Mouse (Mus musculus): ENCODE results near the gene Cobll1.
A peak's percentile ranks its signal among the peaks of the same experiment; 100 is the strongest.
"Not testable (repeated sequence)": the region's sequence is repeated elsewhere in the genome, so short reads cannot be mapped to it uniquely, and the experiment has no call there.

The Cobll1 gene

DNA sequence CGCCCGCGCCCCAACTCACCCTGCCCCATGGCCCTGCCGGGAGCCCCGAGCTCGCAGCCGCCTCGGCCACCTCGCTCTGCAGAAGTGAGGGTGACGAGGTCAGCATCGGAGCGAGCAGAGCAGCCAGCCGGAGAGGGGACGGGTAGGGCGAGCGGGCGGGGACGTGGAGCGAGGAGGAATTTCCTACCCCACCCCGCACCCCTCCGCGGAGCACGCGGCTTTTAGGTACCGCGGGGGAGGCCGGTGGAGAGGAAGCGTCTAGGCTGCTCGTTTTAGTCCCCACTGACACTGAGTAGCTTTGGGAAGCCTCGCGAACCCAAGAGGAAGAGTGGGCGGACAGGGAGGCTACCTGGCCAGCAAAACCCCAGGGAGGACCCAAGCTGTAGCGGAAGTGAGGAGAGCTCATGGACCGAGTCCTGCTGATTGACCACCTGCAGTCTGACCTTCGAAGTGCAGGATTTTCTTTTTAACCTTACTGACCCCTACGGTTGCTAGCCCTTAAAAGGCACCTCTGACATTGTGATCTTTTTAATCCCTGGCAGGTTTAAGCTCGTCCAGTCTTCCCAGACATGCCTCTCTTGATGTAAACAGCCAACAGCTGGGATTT lies at the start of gene Cobll1:
Gene Cobll1, minus strand, starts transcription at position 440 of the 607 bp plus-strand sequence.
- DNase-seq, result peak; percentile 71

DNA sequence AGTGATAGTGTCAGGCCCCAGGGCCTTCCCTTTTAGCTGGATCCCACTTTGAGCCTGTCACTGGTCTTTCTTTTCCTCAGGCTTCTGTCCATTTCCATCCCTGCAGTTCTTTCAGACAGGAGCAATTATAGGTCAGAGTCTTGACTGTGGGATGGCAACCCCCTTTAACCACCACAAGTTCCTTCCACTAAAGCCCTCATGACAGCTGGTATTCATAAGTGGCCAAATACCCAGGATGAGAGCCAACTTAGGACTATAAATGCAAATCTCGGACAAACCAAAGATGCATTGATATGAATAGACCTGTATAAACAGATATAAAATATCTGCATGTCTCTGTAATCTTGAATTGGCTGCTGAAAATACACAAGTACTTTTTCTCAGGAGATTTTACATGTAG lies 49.5 kb upstream of the Cobll1 start:
- no peak for DNase-seq

DNA sequence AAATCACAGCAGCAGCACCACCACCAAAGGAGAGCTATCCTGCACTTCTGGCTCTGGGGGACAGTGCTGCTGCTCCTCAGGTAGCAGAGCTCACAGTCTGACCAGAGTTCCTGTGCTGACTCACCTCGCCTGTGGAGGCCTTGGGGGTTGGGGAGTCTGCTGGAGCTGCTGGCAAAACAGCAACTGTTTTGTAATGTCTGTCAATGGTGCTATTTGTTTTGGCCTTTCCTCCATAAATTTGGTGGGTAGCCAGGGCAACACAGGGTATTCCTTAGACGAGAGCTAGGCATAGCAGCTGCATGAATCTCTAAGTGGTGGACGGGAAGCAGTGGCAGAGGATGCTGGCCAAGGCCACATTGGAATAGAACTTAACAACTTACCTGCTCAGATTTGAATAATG lies 46.2 kb upstream of the Cobll1 start:
- no peak for DNase-seq

DNA sequence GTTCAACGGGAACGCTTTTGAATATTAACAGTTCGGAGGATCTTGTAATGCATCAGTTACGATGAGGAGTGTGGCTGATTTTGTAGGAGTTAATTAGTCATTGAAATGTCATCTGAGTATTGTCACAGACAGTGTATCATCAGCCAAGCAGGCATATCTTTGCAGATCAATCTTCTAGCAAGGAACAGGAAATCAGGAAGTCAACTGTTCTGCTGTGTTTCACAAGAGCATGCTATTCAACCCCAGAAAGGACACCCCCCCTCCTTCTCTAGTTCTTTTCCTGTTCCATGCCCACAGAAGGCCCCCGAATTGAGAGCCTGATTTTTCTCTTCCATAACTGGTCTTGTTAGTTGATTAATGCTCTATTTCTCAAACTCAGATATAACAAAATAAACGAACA lies 43.8 kb upstream of the Cobll1 start:
- DNase-seq, result no peak

DNA sequence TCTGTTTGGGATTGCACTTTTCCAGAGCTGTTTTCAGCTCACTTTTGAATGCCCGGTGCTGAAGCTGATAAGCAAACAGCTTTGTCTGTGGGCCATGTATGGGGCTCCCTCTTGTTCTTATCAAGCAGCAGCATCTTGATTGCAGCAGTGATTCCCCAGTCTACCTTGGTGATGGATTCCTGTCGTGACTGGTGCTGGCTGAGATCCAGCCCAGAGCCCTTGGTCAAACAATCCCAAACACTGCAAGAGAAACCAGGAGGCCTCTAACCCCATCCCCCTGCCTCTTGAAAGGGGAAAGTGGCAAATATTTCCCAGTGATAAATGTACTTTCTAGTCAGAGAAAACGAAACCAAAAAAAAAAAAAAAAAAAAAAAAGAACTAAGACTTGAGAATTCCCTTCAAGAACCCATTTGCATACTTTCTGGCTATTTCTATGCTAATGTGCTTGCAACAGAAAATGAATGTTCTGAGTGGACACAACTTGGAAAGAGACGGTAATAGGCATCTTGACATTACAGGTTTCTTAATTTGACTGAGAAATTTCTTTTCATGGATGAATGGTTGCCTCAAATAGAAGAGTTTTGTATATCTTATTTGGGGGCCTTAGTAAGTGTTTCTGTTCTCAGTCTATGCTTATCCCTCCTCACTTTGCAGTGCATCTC lies 40.0 kb upstream of the Cobll1 start:
- no peak for DNase-seq

DNA sequence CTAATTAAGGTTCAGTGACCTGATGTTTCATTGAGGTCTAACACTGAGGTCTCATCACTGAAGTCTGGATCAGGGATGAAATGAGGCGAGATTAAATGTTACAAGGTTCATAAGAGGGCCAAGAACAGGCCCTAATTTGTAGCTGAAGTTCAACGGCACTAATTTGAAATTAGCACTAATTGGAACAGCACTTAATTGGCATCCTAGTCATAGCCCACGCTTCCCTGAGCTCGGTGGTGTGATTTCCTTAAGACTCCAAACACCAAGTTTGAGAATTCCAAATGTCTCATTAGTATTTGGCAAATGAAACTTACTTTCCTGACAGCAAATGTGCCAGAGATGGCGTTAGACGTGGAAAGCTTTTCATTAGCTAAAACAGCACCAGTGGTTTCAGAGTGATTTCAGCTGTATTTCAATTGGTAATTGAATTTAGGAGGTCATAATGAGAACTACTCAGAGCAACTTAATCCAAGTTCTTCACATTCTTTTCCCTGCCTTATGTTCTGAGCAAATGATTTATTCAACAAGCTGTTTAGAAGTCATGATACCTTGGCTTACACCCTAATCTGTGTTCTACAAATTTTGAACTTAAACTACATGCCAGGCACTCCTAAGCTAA lies 36.3 kb upstream of the Cobll1 start:
- DNase-seq, result no peak

DNA sequence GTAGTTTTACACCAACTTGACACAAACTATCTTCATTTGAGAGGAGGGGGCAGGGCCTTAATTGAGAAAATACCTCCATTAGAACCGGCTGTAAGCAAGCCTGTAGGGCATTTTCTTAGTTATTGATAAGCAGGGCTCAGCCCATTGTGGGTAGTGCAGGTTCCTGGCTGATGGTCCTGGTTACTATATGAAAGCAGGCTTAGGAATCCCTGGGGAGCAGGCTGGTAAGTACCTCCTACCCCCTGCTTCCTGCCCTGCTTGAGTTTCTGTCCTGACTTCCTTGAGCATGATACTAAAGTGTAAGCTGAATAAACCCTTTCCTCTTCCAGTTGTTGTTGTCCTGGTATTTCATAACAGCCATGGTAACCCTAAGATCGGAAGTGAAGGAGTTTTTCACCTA lies 34.7 kb upstream of the Cobll1 start:
- no peak for DNase-seq

DNA sequence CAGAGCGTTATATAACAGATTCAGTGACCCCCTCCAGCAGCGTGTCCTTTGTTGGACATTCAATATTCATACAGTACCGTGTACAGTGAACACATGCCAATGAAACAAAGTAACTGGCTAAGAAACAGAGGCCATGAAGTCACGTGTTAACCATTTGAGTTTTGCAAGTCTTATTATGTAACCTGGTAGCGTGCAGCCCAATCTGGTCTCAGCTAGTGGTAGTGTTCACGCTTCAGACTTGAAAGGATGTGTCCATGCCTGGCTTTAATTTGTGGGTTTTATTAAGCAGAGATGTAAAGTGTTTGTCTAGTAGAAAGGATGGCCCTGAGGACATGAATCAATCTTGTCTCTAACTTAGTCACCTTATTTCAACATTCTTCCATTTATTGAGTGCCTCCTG lies 29.5 kb upstream of the Cobll1 start:
- no peak for DNase-seq

DNA sequence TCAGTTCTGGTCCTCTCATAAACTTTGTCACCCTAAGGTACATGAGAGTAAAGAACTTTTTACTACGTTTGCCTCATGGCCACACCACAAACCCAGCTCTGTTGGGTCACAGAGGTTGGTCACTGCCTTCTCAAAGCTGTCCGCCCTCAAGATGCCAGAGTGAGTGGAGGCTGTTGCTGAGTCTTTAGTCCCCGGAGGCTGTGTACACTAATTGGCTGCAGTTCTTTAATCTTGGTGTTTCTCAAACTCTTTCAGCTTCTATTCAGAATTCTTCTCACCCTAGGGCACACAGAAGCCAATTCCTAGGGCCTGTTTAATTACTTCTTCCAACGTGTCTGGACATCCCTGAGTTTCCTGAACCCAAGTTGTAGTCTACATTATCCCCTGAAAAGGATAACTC lies 28.6 kb upstream of the Cobll1 start:
- DNase-seq, result no peak

DNA sequence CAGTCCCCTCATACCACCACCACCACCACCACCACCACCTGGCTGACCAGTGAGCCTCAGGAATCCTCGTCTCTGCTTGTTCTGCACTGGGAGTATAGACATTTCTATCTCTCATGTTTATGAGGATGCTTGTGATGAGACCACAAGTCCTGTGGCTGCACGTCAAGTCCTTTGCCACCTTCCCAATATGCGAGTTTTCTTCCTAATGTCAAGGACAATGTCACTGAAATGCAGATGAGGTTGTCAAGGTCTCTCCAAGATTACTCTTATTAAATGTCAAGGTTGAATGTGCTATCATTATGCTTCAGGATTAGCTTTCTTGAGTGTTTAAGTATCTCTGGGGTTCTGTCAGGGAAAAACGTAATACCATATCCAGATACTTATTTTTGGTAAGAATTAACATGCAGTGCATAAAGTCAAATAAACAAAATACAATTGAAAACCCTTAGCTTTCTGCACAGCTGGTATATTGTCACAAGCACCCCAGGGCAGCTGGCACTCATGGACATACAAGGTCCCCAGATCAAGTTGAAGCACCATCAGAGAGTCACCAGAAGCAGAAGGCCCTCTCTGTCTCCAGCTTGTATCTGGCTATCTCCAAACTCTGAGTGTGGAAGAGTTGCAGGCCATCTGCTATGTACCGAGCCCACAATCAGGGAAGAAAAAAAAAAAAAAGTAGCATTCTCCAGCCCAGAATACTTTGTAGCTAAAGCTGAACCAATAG lies 27.5 kb upstream of the Cobll1 start:
- no peak for DNase-seq

DNA sequence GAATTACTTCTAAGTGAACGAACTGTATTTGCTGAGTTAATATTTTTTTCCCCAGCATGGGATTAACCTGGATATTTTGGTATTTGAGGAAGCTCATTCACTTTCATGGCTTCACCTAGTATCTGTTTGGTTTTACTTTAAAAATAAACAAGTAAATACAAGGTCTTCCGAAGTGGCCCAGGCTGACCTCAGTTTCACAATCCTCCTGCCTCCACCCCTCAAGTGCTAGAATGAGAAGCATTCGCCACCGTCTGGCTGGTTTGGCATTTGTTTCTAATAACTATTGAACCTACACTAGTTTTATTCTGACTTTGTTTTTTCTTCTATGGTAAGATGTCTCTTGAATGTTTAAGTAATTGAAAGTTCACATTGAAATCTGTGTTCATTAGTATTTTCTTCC lies 23.0 kb upstream of the Cobll1 start:
- no peak for DNase-seq

DNA sequence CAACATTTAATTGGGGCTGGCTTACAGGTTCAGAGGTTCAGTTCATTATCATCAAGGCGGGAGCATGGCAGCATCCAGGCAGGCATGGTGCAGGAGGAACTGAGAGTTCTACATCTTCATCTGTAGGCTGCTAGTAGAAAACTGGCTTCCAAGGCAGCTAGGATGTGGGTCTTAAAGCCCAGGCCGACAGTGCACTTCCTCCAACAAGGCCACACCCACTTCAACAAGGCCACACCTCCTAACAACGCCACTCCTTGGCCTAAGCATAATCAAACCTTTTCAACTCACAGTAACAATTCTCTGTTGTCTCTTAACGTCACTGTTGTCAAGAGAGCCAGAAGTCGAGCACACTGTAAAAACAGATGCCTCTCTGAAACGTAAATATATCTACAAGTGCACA lies 21.6 kb upstream of the Cobll1 start:
- not testable (repeated sequence) for DNase-seq

DNA sequence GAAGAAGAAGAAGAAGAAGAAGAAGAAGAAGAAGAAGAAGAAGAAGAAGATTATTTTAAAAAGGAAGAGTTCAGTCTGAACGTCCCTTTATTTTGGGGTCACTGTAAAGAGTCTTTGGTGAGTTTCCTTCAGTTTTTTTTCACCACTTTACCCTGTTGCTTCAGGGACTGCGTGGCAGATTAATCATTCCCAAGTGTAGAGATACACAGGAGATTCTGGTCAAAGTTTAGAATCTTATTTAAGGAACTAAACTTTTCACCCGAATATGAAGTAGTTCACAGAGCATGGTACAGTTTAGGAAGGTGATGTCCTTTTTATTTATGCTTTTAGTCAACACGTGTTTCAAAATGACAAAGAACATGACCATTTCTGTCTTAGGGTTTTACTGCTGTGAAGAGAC lies 21.2 kb upstream of the Cobll1 start:
- DNase-seq, result no peak

DNA sequence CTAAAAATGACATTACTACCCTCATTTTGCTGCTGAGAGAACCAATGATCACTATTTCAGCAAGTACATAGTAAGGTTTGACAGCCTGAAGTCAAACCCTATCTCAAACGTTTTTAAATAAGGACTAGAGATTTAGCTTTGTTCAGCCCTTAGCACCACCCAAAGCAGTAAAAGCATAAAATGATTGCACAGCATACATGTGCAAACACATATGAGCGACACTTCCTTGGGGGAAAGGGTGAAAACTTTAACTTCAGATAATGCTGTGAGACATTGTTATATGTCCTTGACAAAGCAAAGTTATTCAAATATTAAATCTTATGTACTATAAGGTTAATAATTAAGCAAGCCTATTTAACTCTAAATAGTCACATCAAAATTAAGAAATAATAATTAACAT lies 18.2 kb upstream of the Cobll1 start:
- no peak for DNase-seq

DNA sequence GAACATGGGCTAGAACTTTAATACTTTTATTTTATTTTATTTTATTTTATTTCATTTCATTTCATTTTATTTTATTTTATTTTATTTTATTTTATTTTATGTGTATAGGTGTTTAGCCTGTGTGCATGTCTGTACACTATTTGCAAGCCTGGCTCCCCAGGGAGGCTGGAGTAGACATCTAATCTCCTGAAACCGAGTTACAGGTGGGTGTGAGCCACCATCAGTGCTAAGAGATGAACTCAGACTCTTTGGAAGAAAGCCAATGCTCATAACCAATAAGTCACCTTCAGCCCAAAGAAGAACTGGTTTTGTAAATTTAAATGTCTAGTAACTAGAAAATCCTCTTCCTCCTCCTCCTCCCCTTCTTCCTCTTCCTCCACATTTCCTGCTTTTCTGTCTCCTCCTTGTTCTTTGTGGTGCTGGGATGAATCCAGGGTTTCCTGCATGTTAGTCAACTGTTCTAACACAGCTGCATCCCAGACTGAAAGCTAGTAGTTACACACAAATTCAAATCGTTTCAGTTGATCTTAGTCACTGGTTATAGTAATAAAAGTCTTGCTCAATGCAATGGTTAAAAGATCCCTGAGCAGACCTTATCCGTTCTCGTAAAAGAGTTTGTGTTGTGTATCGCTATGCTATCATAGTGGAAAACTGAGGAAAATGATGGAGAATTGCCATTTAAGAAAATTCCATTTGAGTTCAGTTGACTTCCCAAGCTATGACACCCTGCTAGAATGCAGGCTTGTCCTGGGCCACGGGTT lies 17.5 kb upstream of the Cobll1 start:
- no peak for DNase-seq

DNA sequence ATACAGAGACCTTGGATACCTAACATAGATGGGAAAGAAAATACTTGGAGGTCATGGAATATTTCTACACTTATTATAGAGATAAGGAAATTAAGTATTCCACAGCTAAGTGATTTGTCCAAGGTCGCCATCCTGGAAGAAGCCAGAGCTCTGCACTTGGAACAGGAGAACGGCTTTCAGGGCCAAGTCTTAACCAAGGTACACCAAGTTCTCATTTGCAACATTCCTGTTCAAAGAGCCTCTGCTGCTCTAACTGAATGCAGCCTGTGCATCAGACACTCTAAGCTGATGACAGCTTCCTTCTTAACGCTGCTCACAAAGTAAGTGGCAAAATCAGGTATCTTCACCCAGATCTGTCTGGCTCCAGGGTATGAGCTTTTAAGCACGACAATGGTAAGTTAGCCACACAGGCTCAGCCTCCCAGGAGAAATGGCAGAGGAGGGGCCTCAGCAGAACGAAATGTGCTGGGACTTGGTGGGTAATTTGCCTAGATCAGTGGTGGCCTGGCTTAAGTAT lies 11.4 kb upstream of the Cobll1 start:
- no peak for DNase-seq

DNA sequence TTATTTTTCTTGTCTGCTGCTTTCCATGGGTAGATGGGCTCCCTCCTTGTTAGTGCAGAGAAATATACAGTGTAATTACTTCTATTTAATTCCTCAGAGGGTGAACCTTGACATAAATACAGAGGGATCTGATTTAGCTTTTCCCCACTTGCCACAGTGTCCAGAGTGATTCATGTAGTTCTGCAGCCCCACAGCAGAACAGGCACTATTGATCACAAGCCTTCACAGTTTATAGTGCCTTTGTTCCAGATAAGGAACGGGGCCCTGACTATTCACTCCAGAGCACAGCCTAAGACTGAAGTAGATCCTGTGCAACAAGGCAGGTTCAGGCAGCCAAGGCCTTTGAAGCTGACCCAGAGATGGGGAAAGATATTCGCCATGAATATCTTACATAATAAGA lies 10.4 kb upstream of the Cobll1 start:
- no peak for DNase-seq

DNA sequence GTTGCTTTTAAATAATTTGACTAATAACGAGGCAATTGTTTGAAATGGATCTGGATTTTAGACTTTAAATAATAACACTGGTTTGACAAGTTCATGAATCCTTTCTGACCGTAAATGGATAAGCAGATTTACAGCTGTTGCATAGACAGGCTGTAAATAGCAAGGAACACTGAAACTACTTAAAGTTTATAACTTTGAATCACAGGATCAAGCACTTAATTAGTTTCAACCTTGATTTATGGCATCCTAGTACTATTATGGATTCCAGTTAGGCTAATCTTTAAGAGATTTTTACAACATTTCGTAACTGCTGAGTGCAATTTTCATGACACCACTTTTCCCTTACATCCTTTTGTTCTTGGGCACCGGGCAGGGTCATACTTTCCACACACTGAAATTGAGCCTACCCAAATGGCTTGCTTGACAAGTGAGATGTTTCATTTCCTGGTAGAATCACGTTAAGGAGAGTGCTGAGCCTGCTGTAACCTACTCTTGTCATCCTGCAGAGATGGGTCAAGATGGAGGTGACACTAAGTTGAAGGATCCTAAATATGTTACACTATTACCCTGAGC lies 1.1 kb upstream of the Cobll1 start:
- no peak for DNase-seq

DNA sequence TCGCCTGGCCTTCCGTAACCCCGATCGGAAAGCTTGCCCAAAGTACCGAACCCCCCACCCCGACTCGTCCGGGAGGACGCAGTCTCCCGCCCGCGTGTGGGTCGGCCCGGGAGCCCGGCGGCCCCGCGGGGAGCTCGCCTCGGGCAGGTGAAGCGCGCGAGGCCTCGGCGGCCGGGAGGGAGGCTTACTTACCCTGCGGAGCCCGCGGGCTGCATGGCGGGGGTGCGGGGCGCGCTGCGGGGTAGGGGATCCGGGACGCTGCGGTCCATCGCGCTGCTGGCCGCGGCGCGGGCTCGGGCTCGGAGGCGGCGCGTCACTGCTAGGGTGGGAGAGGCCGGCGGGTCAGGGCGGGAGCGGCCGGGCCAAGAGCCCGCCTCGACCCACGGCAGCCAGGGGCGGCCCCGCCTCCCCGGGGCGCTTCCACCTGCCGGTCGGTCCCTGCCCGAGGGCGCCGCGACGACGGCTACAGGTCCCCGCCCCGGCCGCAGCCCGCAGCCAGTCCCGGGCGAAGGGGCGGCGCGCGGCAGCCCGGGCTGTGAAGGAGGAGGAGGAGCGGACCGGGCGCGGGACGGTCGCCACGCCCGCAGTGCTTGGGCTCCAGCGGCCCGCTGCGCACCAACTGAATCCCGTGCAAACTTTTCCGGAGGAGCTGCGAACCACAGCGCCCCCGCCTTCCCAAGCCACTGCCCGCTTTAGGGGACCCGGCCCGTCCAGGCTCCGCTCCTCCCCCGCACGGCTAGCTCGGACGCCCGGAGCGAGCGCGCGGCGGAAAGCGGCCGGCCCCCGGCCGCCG lies 836 bp downstream of the Cobll1 start:
- peak; percentile 81 for DNase-seq

DNA sequence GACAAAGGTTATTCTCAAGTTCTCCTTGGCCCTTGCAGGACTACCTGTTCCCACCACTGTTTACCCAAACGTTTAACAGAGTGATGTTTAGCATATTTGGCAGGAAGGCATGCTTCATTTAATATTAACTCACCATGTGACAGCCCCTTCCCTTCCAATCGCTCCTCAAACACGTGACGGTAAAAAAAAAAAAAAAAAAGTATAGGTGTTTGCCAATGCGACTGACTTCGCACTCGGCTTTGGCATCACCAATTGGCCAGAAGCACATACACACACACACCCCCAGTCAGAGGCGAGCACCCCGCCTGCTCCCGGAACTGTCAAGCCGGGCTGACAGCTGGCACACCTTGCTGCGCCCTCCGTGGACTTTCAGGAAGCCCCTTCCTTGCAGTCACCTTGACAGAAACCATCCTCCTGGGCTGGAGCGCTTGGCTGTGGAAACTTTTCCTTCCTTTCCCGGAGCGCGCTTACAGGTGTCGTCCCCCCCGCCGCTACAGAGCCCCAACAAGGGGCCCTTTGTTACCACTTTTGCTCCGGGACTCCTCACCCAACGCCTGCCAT lies 1.5 kb downstream of the Cobll1 start:
- no peak for DNase-seq

DNA sequence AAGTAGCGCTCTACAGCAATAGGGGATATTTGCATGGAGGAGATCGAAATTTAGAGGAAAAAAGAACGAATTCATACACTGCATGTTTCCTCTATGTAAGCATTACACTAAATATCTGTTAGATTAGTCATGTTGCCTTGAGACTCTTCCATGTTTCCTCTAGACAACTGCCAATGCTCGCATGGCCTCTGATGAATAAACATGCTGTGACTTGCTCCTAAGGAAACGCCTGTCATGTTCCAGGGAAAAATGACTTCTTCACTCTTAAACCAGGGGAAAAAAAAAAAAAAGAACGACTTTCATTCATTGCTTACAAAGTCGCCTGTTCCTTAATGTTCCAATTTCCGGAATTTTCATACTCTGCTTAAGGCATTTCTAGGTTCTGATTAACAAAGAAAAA lies 2.1 kb downstream of the Cobll1 start:
- no peak for DNase-seq
